Mouse (Mus musculus) MEL (cell line): ENCODE data around the gene 1810010D01Rik. TPM values are rescaled to one million over a fixed set of nuclear protein-coding genes. Genes with fewer than 3 reads are reported as not detected.

Source experiments
- DNase-seq: peaks from one replicate; pipeline ENCODE4 v3.0.0; 2011; ENCODE audit warnings: low read depth, low spot score
- H3K27ac ChIP-seq: 2 replicates; pipeline ENCODE4 v1.5.1; 2012; ENCODE audit warnings: low read depth, mild to moderate bottlenecking, control low read depth, low read length, moderate library complexity; ENCODE audit not compliant: control insufficient read depth
- H3K27me3 ChIP-seq, 2 experiments: fragments of 150-350 bp in 1 of 2; sonication (generic) in 1 of 2; 2 replicates each; pipeline ENCODE4 v1.6.1; 2012; ENCODE audit warnings: low read length in 2 of 2, mild to moderate bottlenecking in 2 of 2, improper control_type of control experiment in 1 of 2, moderate library complexity in 1 of 2; ENCODE audit not compliant: insufficient read depth in 2 of 2, control insufficient read depth in 1 of 2
- H3K36me3 ChIP-seq, 2 experiments: 2 replicates each; pipeline ENCODE4 v1.6.1; 2012 to 2014; ENCODE audit warnings: low read length in 2 of 2, improper control_type of control experiment in 1 of 2, inconsistent platforms in 1 of 2, mild to moderate bottlenecking in 1 of 2; ENCODE audit not compliant: insufficient read depth in 2 of 2, control insufficient read depth in 1 of 2
- H3K4me1 ChIP-seq, 2 experiments: fragments of 150-350 bp in 1 of 2; sonication (generic) in 1 of 2; 2 replicates each; pipeline ENCODE4 v1.6.1; 2012; ENCODE audit warnings: low read length in 2 of 2, improper control_type of control experiment in 1 of 2, mild to moderate bottlenecking in 1 of 2; ENCODE audit not compliant: insufficient read depth in 2 of 2, control insufficient read depth in 1 of 2
- H3K4me3 ChIP-seq, 2 experiments: fragments of 150-350 bp in 1 of 2; sonication (generic) in 1 of 2; 2 replicates each; pipeline ENCODE4 v1.5.1; 2012; ENCODE audit warnings: low read depth in 2 of 2, low read length in 2 of 2, mild to moderate bottlenecking in 2 of 2, moderate library complexity in 2 of 2, control low read depth in 1 of 2, improper control_type of control experiment in 1 of 2; ENCODE audit not compliant: control insufficient read depth in 1 of 2, insufficient read depth in 1 of 2
- H3K79me2 ChIP-seq: 2 replicates; pipeline ENCODE4 v1.6.1; 2012; ENCODE audit warnings: mild to moderate bottlenecking, low read length, moderate library complexity; ENCODE audit not compliant: control insufficient read depth, poor library complexity, insufficient read depth
- H3K9ac ChIP-seq: 2 replicates; pipeline ENCODE4 v1.6.1; 2012; ENCODE audit warnings: low read depth, mild to moderate bottlenecking, control low read depth, low read length, moderate library complexity; ENCODE audit not compliant: control insufficient read depth, poor library complexity, severe bottlenecking
- H3K9me3 ChIP-seq: fragments of 150-350 bp; sonication (generic); replicated peaks from 2 replicates; pipeline ENCODE4 v1.6.1; 2012; ENCODE audit warnings: mild to moderate bottlenecking, low read length, improper control_type of control experiment, moderate library complexity; ENCODE audit not compliant: insufficient read depth
- ELF1 ChIP-seq: IDR thresholded peaks from 2 replicates; pipeline ENCODE4 v1.6.1; 2014; ENCODE audit warnings: low read depth, mild to moderate bottlenecking, inconsistent platforms, low read length, improper control_type of control experiment, moderate library complexity
- EP300 ChIP-seq, 2 experiments: IDR thresholded peaks; 2 replicates each; pipeline ENCODE4 v1.6.1; 2011; ENCODE audit warnings: improper control_type of control experiment in 2 of 2, low read length in 2 of 2, low read depth in 1 of 2, mild to moderate bottlenecking in 1 of 2
- GATA1 ChIP-seq: IDR thresholded peaks from 2 replicates; pipeline ENCODE4 v1.6.1; 2011; ENCODE audit warnings: low read depth, low read length, improper control_type of control experiment
- JUND ChIP-seq: IDR thresholded peaks from 2 replicates; pipeline ENCODE4 v1.6.1; 2011; ENCODE audit warnings: low read depth, mild to moderate bottlenecking, improper control_type of control experiment, low read length
- MAX ChIP-seq: IDR thresholded peaks from 2 replicates; pipeline ENCODE4 v1.6.1; 2011; ENCODE audit warnings: low read length, improper control_type of control experiment
- MAZ ChIP-seq: IDR thresholded peaks from 2 replicates; pipeline ENCODE4 v1.6.1; 2012; ENCODE audit warnings: low read depth, mild to moderate bottlenecking, inconsistent platforms, low read length, improper control_type of control experiment
- MXI1 ChIP-seq: IDR thresholded peaks from 2 replicates; pipeline ENCODE4 v1.6.1; 2011; ENCODE audit warnings: mild to moderate bottlenecking, low read depth, low read length, improper control_type of control experiment
- MYB ChIP-seq: IDR thresholded peaks from 2 replicates; pipeline ENCODE4 v1.6.1; 2011; ENCODE audit warnings: mild to moderate bottlenecking, low read depth, low read length, improper control_type of control experiment
- MYC ChIP-seq: IDR thresholded peaks from 2 replicates; pipeline ENCODE4 v1.6.1; 2011; ENCODE audit warnings: low read depth, mild to moderate bottlenecking, low read length, improper control_type of control experiment, moderate library complexity
- NRF1 ChIP-seq: IDR thresholded peaks from 2 replicates; pipeline ENCODE4 v1.6.1; 2014; ENCODE audit warnings: low read depth, mild to moderate bottlenecking, inconsistent platforms, low read length, improper control_type of control experiment, moderate library complexity; ENCODE audit not compliant: poor library complexity, insufficient read depth, severe bottlenecking
- POLR2A ChIP-seq, 2 experiments: IDR thresholded peaks; 2 replicates each; pipeline ENCODE4 v1.6.1; 2011 to 2012; ENCODE audit warnings: low read length in 2 of 2, mild to moderate bottlenecking in 2 of 2, control low read depth in 1 of 2, improper control_type of control experiment in 1 of 2, low read depth in 1 of 2, moderate library complexity in 1 of 2; ENCODE audit not compliant: control insufficient read depth in 1 of 2, insufficient read depth in 1 of 2, poor library complexity in 1 of 2
- POLR2AphosphoS2 ChIP-seq: IDR thresholded peaks from 2 replicates; pipeline ENCODE4 v1.6.1; 2011; ENCODE audit warnings: low read length, improper control_type of control experiment
- SIN3A ChIP-seq: IDR thresholded peaks from 2 replicates; pipeline ENCODE4 v1.6.1; 2012; ENCODE audit warnings: low read length, improper control_type of control experiment, inconsistent platforms
- SMC3 ChIP-seq: IDR thresholded peaks from 2 replicates; pipeline ENCODE4 v1.6.1; 2011; ENCODE audit warnings: low read depth, low read length, improper control_type of control experiment
- TAL1 ChIP-seq: IDR thresholded peaks from 2 replicates; pipeline ENCODE4 v1.6.1; 2012; ENCODE audit warnings: mild to moderate bottlenecking, inconsistent platforms, low read length, moderate library complexity, mixed read lengths
- TBP ChIP-seq: IDR thresholded peaks from 2 replicates; pipeline ENCODE4 v1.8.0; 2011; ENCODE audit warnings: low read depth, low read length, improper control_type of control experiment
- UBTF ChIP-seq: IDR thresholded peaks from 2 replicates; pipeline ENCODE4 v1.6.1; 2012; ENCODE audit warnings: low read depth, mild to moderate bottlenecking, inconsistent platforms, low read length, improper control_type of control experiment, moderate library complexity, borderline replicate concordance; ENCODE audit not compliant: insufficient read depth
- ZMIZ1 ChIP-seq: IDR thresholded peaks from 2 replicates; pipeline ENCODE4 v1.6.1; 2012; ENCODE audit warnings: low read depth, mild to moderate bottlenecking, inconsistent platforms, low read length, improper control_type of control experiment, moderate library complexity
- polyA plus RNA-seq, 2 experiments: library from polyadenylated mRNA; stranded (reverse) in 1 of 2; unstranded in 1 of 2; fragments of >175 nt in 1 of 2; fragments of >200 nt in 1 of 2; gene quantifications; 2 replicates each; pipeline versions ENCODE4 v1.2.1 to v1.2.4; 2012; ENCODE audit warnings: low replicate concordance in 2 of 2, low read depth in 1 of 2; ENCODE audit not compliant: insufficient read length in 2 of 2, insufficient read depth in 1 of 2, missing spikeins in 1 of 2
- total RNA-seq: library from RNA; depleted of rRNA; stranded (reverse); fragments of 300-350 nt; gene quantifications from 2 replicates; pipeline ENCODE4 v1.2.3, GENCODE M21; 2012

The 1810010D01Rik gene
- total and polyA plus RNA-seq, 3 experiments: not detected

DNA sequence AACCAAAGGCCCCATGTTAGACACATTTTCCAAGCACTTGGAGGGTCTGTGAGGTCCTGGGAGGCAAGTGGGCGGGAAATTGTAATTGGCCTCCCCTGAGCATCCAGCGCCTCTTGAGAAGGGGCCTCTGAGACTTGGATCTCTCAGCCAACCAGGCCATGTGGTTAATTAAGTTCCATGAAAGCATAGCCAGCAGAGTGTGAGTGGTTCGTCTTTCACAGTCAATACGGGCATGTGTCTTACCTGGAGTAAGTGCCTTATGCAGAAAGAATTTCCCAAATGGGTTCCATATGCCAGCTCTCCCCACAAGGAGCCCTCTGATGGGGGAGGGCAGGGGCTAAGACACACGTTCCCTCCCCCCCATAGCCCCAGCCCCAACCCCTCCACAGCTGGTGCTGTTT lies 28.2 kb downstream of the 1810010D01Rik start:
- DNase-seq: no peak
- TF ChIP-seq POLR2AphosphoS2 (no peak), MYB (no peak), EP300 (IDR thresholded peaks at IDR 0.05; ENCODE audit: low read depth in 1 of 2, low read length in 2 of 2) (no peak), NRF1 (no peak), POLR2A (IDR thresholded peaks at IDR 0.05; ENCODE audit: control insufficient read depth in 1 of 2, insufficient read depth in 1 of 2, low read depth in 1 of 2, low read length in 2 of 2, poor library complexity in 1 of 2) (no peak), ZMIZ1 (no peak), MAZ (no peak), MXI1 (no peak), GATA1 (no peak), SIN3A (no peak), UBTF (no peak), SMC3 (no peak)

DNA sequence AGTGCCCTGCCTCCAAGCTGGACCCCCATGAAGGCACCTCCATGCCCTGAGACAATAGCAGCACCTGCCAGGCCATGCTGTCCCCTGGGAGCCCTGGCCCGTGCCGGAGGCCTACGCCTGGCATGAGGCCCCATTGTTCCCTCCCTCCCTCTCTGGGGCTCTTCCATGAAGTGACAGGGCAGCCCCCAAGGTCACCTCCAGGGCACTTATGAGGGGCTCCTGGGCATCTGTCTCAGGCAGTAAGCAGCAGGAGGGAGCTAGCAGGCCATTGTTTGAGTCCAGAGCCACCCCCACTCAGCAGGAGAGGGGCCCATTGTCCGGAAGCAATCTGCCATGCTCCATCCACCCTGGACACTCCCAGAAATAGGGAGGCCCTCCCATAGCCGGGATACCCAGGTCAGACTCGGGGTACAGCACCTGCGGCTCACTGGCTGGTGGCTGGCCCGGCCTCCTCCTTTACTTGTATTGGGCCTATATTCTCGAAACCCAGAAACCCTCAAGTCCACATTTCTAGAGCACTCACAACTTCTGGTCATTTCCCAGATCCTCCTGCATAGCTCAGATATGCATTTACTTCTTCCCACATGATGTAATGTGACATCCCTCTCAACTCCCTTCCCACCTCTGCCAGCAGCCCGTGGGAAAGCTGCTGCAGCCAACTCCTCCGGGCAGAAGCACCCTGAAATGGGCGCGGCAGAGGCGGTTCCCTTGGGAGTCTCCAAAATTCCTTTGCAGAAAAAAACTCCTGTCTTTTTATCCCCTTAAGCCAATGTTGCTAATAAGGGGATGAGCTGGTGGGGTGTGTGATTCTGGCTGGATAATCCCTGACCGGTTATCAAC lies 30.9 kb downstream of the 1810010D01Rik start:
- H3K9ac ChIP-seq: no peak overlapping the region
- no peak for TF ChIP-seq MXI1
- no peak for TF ChIP-seq MAX
- no peak for TF ChIP-seq TAL1
- no peak for TF ChIP-seq TBP
- no peak for TF ChIP-seq JUND
- TF ChIP-seq MYC: no peak
- TF ChIP-seq ELF1: no peak
- TF ChIP-seq GATA1: no peak
- TF ChIP-seq, all 39 proteins: peak for 0
- no peaks in the 10 kb centered on the region for H3K27me3 ChIP-seq
- H3K79me2 ChIP-seq: no peaks in the 10 kb centered on the region
- H3K36me3 ChIP-seq: no peaks in the 10 kb centered on the region
- H3K4me1 ChIP-seq: no peaks in the 10 kb centered on the region
- no peak overlapping the region for H3K4me3 ChIP-seq
- no peak for DNase-seq
- H3K27ac ChIP-seq: no peak overlapping the region
- no peaks in the 10 kb centered on the region for H3K9me3 ChIP-seq

More for the DNA sequence above, 28.2 kb downstream of the 1810010D01Rik start:
- Histone ChIP-seq H3K9me3 (no peaks in the 10 kb centered on the region), H3K27ac (no peak overlapping the region), H3K36me3 (no peaks in the 10 kb centered on the region), H3K9ac (no peak overlapping the region), H3K4me3 (no peak overlapping the region), H3K4me1 (no peaks in the 10 kb centered on the region), H3K79me2 (no peaks in the 10 kb centered on the region), H3K27me3 (no peaks in the 10 kb centered on the region)
